Mouse (Mus musculus): ENCODE measurements around the gene Cnga1.

GRCm38 (mm10) chr5:72664126-72664525 is 20.1 kb upstream of the Cnga1 start:
- TF ChIP-seq CTCF (IDR thresholded peaks at IDR 0.05; ENCODE audit: insufficient read depth, low read depth, low read length) (no peak), POLR2A (IDR thresholded peaks at IDR 0.05; ENCODE audit: insufficient read depth, low read depth, low read length) (no peak)
